Mouse (Mus musculus) cortical plate, adult 2 months (tissue): ENCODE results near the gene Itpkc.
A peak's percentile ranks its signal among the peaks of the same experiment; 100 is the strongest.

ENCODE experiments used
- CTCF ChIP-seq: fragments of 200-500 bp; IDR thresholded peaks from 2 replicates; pipeline ENCODE4 v1.5.1; 2011; ENCODE audit warnings: mild to moderate bottlenecking, control low read depth, low read length; ENCODE audit not compliant: insufficient read depth; ENCODE audit errors: extremely low read depth
- POLR2A ChIP-seq: fragments of 200-500 bp; IDR thresholded peaks from 2 replicates; pipeline ENCODE4 v1.6.1; 2011; ENCODE audit warnings: mild to moderate bottlenecking, low read length, control low read depth; ENCODE audit not compliant: insufficient read depth; ENCODE audit errors: extremely low read depth

- TF ChIP-seq CTCF (no peak), POLR2A (peak; percentile 21; the same call in 1 of the 2 replicates)
Observed at GRCm38 (mm10) chr7:27195681-27196611, 32.5 kb downstream of the Itpkc start, which contains the start of the genes BC024978 and Snrpa.
